Mouse (Mus musculus) CD4-positive, CD25-positive, alpha-beta regulatory T cell, adult 4 months (primary cell): Measurements from ENCODE around the gene Galnt6. TPM values are rescaled to one million over a fixed set of nuclear protein-coding genes. Genes with fewer than 3 reads are reported as not detected.
A peak's percentile ranks its signal among the peaks of the same experiment; 100 is the strongest.

Experiments used
- ATAC-seq: one replicate; pipeline ENCODE4 v1.8.0; 2017
- polyA plus RNA-seq, 2 experiments: library from polyadenylated mRNA; unstranded; fragments of 100-300 nt; shearing (Covaris generic); gene quantifications; one replicate each; pipeline ENCODE4 v1.2.1; 2017

Galnt6 gene
- polyA plus RNA-seq, 2 experiments from 2014 or later: 63.9 to 105 TPM

DNA sequence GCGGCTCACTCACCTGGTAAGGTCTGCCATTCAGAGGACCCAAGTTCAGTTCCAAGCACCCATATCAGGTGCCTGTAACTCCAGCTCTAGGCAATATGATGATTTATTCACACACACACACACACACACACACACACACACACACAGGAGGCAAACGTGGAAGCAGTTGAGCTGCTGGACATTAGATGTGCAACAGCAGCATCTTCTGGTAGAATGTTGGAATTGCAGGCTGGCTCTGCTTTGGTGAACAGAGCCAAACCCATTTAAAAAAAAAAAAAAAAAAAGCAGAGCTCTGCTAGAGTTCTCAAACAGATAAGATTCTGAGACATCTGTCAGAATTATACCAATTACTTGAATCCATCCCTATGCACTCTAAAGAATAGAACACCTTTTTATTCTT lies 46.1 kb downstream of the Galnt6 start:
- ATAC-seq: peak; percentile 76

DNA sequence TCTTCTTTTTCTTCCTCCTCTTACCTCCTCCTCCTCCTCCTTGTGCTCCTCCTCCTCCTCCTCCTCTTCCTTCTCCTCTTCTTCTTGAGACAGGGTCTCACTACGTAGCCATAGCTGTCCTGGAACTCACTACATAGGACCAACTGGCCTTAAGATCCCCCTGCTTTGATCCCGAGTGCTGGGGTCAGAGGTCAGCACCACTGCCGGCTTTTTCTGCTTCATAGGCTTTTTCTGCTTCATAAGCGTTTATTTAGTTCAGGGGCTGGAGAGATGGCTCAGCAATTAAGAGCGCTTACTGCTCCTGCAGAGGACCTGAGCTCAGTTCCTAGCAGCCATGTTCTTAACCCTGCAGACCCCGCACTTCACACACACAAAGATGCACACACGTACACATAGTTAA lies 47.4 kb downstream of the Galnt6 start:
- ATAC-seq: no peak

DNA sequence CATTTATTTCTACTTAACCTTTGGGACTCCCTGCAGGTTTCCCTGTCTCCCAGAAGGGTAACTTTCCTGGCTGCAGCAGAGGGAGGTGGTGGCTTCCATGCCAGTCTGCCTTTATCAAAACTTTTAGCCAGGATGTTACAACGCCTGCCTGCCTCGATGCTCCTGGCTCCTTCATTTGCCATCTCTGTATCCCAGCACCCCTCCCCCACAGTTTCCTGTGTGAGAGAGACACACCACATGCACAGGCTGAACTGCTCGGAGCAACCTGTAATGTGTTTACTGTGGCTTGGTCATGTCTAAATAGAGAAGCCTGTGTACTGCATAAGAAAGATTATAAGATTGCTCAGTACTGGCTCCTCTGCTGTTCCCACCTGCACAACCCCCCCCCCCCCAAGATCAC lies 48.8 kb downstream of the Galnt6 start:
- no peak for ATAC-seq

DNA sequence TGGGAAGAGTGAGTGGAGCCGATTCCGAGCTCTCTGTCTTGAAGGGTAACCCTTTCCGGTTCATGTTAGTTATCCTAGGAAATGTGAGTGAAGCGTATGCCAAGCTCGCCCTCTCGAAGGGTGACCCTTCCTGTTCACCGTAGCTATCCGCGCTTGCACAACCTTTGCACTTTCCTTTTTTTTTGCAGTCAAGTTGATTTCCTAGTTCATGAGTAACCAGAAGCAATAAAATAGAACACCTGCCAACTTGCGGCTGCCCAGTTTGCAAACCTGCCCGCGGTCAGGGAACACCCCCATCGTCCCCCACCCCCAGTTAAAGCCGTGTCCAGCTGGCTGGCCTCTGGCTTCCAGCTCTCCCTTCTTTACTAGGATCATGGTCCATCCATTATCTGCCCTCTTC lies 50.2 kb downstream of the Galnt6 start:
- no peak for ATAC-seq

DNA sequence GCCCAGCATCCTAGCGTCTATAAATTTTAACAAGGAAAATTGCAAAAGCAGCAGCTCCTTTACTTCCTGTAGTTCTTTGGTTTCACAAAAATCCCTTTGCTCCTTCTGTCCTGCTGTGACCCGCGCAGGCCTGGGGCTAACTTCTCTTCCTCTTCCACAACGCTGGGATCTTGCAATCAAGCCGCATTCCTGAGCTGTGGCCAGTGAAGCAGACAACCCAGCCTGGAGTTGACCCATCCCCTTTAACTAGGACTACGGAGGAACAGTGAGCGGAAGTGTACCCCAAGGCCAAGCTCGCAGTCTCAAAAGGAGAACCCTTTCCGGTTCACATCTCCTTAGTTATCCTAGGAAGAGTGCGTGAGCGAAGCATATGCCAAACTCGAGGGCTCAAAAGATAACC lies 50.6 kb downstream of the Galnt6 start:
- no peak for ATAC-seq

DNA sequence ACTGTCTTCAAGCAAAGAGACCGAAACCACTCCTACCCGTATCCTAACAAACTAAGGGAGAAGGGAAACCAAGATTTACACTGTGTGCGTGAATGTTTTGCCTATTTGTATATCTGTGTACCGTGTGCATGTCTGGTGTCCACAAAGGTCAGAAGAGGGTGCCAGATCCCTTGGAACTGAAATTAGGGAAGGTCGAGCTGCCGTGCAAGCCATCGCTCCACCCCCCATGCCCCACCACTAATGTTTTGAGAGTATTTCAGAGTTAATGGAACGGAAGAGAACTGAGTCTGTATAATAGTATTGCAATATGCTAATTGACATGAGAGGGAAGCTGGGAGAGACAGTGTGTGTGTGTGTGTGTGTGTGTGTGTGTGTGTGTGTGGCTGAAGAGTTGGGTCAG lies 51.5 kb downstream of the Galnt6 start:
- no peak for ATAC-seq

DNA sequence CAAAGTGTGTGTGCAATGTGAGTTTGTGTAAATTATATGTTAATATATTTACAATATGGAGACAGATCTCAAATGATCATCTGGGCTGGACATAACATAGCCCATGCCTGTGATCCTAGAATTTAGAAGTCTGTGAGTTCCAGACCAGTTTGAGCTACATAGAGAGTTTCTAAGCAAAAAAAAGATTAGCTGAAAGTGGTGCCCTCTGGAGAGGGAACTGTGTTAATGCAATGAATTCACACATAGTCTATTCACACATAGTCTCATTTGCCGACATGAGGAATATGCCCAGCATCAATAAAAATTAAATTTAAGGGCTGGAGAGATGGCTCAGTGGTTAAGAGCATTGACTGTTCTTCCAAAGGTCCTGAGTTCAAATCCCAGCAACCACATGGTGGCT lies 52.7 kb downstream of the Galnt6 start:
- no peak for ATAC-seq

DNA sequence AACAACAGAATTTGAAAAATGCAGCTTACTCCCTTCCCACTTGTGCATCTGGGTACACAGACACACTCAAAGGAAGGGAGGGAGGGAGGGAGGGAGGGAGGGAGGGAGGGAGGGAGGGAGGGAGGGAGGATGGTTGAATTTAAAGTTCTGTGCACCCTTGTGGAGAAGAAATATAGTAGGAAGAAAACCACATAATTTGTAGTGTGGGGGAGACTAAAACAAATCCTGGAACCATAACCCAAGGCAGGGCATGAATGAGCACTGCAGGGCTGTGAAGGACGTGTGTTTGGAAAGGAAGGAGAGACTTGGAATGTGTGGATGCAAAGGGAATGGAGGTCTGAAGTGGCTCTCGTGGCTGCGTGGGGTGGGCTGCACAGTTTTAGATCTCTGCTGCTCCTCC lies 53.7 kb downstream of the Galnt6 start:
- ATAC-seq: no peak

DNA sequence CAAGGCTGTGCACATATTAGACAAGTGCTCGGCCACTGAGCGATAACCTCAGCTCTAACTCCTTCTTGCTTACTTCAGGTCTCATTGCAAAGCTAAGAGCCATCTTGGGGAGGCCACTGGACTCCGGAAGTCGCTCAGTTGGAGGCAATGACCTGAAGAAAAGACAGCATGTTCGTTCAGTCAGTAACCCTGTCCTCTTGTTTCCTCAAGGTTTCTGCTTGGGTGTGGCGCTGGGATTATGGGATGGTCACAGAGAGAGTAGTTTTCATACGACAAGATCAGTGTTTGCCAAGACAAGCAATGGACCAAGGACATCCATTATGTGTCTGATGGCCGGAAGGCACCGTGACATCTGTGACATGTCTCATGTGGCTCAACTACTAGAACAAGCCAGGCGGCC lies 54.6 kb downstream of the Galnt6 start:
- ATAC-seq: no peak

DNA sequence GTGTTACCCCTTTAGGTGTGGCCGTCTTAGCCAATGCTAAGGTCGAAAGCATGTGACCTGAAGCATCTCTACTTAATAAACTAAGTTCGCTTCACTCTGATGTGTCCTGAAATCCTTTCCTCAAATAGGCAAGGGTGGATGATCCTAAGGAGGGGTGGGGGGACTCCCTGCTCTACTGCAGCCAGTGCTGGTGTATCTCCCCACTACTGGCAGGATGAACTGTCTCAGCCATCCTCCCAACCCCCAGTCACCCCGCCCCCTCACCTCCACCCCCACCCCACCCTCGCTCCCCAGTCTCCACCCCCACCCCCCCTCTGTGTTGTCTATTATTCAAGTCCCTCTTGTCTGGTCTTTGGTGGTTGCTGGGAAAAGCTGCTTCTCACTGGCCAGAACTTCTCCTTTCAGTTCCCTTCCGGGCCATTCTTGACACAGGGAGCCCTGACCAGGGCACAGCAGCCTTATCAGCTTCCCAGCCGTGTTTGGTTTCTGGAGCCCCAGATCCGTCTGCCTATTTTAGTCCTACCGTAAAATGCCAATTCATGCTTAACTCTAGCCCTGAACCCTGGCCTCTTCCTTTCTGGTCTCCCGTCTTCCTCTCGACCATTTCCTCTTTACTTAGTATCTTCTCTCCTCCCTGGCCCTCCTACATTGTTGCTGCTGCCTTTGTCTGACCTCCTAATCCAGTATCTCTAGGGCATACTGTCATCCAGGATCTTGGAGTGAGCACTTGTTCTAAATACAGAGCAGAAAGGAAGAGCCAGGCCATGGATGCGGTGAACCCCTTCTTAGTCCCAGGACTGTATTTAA lies 55.4 kb downstream of the Galnt6 start:
- ATAC-seq: no peak

DNA sequence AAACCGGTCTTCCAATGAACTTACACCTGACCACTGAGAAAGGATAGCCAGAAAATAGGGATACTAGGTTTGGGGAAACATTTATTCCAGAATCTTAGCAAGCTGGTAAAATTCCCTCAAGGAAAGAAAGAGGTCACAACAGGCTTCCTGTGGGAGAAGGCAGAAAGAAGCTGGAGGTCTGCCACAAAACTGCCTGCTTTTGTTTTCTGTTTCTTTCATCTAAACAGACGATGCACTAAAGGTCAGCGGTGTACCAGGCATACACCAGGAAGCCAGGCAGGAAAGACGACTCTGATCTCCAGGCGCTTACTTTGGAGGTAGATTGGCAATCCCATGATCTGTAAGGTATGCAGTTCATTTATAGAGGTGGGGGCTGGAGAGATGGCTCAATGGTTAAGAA lies 58.3 kb downstream of the Galnt6 start:
- ATAC-seq: no peak

DNA sequence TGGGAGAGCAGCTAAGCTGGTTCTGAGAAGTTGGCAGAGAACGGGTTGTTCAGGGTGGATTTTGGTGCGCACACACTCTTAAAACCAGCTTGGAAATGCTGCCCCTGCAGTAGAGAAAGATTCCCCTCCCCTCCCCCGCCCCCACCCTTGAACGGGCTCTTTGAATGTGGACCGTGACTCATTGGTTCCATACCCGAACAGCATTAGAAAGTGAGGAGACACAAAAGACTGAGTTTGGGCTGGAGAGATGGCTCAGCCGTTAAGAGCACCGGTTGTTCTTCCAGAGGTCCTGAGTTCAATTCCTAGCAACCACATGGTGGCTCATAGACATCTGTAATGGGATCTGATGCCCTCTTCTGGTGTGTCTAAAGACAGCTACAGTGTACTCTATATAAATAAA lies 59.2 kb downstream of the Galnt6 start:
- ATAC-seq: peak; percentile 25

DNA sequence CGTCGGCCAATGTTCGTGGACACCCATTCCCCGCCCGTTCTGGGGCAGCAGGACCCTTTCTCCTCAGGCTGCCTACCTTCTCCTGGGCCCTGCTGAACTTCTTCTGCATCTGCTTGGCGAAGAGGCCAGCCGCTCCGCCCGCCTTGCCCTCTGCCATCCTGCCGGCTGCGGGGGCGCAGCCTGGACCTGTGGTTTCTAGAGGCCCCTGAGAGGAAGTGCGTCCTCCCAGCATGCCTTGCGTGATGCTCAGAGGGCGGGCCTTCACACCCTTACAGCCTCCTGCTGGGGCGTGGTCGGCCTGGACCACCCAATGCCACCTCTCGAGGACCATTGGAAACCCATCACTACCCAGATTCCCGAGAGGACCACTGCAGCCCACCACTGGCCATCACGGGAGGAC lies 59.8 kb downstream of the Galnt6 start, which contains the start of gene Bin2:
TSS of gene Bin2 (minus strand) at position 217 of the 400 bp plus-strand sequence.
- ATAC-seq: peak; percentile 70

DNA sequence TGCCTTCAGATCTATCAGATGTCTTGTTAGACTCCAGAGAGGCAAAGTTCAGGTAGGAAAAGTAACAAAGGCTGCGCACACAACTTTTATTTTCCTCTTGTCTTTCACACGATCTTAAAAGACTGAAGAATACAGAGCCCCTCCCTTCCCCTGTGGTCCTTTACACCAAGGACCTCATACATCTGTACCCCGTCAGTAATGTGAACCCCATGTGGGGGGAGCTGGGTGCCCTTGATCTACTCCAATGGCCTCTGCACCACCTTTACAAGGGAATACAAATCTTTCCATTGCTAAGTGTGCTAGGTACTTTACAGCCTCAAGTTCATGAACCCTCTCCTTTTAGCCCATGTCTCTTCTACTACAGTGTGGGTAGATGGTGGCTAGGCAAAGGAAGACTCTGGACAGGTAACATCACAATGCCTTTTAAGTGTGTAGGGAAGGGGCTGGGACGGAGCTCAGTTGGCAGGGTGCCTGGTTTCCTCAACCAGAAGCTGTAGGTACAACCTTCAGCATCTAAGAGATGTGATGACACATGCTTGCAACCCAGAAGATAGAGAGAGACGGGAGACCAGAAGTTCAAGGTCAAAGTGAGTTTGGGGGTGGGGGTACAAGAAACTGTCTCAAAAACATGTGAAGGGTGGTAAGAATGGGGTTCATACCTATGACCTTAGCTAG lies 61.2 kb downstream of the Galnt6 start:
- ATAC-seq: peak; percentile 37

DNA sequence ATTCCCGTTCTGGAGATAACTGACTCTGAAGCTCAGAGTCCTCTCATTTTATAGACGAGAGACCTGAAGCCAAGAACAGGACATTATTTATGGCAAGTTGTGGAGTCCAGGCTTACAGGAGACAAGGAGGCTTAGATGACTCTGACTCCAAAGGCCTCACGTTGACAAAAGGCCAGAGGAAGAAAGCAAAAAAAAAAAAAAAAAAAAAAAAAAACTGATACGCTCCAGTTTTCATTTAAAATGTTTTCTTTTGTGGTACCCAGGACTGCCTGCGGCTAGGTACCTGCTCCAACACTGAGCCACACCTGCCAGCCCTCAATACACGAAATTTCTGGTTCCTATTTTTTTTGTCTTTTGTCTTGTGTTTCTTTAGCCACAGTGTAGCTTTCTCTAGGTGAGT lies 61.8 kb downstream of the Galnt6 start:
- no peak for ATAC-seq

DNA sequence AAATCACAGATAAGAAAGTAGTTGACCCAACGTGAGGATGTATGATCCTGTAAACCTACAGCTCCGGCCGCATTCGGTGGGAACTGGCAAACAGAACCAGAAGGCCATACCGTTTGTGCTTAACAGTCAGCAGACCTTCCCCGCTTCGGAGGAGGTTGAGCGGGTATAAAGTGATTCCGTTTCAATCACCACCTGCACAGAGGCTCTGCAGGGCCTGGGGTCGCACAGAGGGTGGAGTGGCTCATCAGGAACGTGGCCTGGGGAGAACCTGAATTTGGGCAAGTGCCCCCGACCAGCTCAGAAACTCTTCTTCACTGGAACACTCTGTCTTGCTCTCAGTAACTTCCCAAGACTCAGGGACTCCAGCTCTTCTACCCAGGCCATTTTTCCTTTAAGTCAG lies 62.3 kb downstream of the Galnt6 start:
- ATAC-seq: no peak

DNA sequence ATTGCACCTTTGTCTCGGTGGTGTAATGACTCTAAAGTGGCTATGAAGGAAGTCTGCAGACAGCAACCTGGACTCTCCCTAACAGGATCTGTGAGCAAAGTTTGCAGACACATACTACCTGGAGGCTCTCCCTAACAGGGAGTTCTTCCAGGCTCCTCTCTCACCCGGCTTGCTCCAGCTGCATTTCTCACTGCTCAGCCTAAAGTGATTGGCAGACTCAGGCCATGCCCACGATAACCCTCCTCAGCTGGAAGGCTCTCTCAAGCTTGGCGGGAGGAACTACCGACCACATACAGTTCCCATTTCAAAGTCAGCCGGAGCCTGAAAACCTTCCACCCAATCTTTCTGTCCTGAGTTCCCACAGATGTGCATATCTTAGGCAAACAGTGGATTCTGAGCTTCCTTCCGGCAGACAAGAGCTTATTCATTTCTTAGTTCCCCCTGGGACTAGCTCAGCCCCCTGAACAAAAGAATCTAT lies 62.9 kb downstream of the Galnt6 start:
- no peak for ATAC-seq

DNA sequence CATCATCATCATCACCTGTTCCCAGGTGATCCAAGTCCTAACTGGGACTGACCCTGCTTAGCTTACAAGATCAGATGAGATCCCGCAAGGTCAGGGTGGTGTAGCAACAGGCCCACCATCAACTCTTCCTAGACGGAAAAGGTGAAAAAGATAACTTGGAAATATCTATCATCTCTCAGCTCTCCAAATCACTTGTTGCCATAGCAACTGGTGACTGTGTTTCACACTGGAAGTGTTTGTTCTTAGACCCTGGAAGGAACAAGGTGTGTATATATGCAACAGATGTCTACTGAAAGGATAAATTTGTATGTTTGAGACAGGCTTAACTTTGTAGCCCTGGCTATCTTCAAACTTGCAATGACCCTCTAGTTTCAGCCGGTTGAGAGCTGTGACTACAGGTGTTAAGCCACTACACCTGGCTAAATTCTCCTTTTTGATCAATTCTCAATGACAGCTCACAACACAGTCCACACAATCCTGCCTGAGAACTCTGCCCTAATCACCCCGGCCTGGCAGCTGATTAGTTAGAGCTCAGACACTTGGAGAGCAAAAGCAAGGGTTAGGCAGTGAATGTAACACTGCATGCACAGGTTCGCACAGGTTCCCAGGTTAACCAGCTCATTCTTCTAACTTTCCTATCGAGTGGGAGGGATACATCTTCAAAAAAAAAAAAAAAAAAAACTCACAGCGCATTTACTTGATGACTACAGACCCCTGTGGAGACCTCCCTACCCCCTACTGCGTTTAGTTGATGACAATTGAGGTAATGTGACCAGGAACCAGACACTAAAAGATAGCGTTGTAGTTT lies 63.6 kb downstream of the Galnt6 start:
- no peak for ATAC-seq

DNA sequence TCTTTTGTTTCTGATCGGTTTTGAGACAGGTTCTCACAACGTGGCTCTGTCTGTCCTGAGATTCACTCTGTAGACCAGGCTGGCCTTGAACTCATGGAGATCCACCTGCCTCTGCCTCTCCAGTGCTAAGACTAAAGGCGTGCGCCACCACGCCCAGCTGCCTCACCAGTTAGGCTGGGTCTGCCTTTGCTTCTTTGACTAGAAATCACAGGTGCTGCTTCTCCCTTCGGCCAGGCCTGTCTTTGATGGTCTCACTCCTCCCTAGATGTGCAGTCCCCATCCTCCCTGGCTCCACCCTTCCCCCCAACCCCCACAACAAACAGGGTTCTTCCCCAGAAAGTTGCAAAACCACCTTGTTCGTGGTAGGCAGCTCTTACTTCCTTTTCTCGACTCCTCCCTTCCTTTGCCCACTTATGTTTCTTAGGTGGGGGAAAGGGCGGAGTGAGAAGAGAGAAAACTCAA lies 64.3 kb downstream of the Galnt6 start:
- ATAC-seq: peak; percentile 49

DNA sequence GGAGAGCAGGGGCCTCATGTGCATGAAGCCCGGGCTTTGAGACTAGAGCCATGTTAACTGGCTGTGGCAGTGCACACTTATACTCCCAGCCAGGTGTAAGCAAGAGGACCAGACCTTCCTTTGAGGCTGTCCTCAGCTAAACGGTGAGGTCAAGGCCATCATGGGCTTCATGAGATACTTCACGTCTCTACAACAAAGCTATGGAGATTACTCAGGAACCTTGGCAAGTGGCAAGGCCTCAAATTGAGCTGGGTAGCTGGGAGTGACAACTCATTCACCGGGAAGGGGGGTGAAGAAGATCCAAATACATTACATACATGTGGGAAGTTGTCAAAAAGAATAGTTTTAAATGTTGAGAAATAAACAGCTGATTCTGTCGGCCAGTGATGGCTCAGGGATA lies 68.4 kb downstream of the Galnt6 start:
- ATAC-seq: no peak

DNA sequence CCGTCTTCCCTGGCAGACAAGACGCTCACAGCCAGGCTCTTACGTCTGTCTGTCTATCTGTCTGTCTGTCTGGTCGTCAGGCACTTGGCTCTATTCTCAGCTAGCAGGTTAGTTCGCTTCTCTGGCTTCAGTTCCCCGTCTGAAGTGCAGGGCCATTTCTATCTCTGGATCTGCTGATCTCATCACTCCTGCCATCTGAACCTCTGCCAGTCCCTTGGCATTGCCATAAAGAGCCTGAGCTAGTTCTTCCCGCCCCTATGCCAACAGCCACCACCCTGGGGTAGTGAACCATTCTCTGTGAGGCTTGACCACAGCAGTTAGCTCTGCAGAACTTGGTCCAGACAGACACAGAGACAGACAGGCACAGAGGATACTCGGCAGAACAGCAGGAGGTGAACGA lies 68.9 kb downstream of the Galnt6 start:
- ATAC-seq: no peak

DNA sequence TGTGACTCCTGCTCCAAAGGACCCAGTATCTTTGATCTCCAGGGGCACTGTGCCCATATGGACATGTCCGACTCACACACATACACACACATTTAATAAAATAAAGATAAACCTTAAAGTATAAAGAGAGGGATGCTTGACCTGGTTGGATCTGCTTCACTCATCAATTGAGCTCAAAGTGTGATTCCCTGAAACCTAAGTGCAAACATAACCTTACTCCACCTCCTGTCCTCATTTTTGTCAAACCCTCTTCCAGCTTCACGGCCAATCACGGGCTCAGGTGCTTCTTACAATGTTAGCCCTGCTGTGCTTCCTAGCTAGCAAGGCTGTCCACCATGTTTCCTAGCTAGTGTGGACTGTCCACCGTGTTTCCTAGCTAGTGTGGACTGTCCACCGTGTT lies 74.0 kb downstream of the Galnt6 start:
- no peak for ATAC-seq

DNA sequence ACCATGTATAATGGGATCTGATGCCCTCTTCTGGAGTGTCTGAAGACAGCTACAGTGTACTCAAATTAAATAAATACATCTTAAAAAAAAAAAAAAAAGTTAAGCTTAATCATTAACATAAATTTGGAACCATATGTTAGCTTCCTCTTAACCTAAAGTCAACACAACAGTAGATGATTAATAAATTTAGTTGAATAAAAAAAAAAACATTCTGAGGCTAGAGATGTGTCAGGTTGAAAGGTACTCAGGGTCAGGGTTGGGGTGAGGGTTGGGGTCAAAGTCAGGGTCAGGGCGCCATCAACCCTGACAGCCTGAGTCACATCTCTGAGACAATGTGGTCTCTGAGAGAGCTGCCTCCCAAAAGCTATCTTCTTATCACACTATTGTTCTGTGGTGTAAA lies 74.9 kb downstream of the Galnt6 start:
- no peak for ATAC-seq
